Mouse (Mus musculus) cerebellum, adult 8-10 months (tissue): ENCODE data around the gene Ap2a2.
"Not testable (repeated sequence)": the region's sequence is repeated elsewhere in the genome, so short reads cannot be mapped to it uniquely, and the experiment has no call there.

Experiments
- DNase-seq: peaks from one replicate; pipeline ENCODE4 v3.0.0; 2022

Gene Ap2a2

DNA sequence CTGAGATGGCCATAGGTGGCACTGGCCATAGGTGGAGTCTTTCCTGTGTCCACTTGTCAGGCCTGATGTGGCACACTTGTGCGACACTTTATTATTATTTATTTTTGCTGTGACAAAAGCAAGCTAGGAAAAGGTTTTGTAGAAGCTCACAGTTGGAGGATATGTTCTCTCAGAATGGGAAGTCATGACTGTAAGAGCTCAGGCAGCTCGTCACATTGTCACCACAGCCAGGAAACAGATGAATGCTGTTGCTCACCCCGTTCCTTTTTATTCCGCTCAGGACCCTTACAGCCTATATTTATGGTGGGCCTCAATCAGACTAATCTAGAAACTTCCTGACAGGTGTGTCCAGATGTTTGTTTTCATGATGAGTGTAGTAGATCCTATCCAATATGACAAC, 1.5 kb upstream of the Ap2a2 start:
- DNase-seq, result no peak

DNA sequence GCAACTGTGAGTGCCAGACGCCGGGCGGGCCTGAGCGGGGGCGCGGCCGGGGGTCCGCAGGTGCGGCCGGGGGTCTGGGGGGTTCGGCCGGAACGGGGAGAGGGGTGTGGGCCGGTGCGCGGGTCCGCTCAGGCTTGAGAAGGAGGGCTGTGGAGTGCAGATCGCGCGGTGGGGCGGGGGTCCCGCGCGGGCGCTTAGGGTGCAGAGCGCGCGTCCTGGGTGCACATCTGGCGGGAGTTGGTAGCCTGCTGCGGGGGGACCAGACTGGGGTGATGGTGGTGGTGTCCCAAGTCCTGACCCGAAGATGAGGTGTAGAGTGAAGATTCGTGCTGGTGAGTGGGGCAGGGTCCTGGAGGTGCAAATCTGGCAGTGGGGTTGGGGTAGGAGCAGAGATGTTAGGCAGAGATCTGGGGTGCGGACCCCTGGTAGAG, 463 bp downstream of the Ap2a2 start:
- peak; percentile 47 for DNase-seq

DNA sequence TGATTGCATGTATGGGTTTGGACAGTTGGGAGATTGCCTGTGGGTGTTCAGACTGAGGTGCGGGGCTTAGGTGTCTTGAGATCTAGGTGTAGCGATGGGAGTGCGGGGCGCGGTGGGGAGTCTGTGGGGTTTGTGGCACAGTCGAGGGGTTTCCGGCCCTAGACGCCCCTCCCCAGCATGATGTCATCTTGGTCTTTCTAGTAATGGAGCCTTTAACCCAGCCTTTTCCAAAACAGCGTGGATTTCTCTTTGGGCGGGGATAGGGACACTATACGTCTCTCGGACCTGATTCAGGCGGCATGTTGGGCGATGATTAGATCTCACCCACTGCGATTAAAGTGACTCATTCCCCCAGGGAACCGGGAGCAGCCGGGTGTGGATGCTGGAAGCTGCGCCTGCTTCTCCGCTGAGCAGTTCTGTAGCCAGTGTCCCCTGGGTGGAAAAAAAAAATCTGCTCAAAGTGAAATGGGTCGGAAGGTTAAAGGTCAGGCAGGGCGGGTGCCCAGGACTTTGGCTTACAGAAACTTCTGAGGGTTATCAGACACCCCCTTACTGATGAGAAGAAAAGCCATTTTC, 967 bp downstream of the Ap2a2 start:
- DNase-seq, result peak; percentile 59

DNA sequence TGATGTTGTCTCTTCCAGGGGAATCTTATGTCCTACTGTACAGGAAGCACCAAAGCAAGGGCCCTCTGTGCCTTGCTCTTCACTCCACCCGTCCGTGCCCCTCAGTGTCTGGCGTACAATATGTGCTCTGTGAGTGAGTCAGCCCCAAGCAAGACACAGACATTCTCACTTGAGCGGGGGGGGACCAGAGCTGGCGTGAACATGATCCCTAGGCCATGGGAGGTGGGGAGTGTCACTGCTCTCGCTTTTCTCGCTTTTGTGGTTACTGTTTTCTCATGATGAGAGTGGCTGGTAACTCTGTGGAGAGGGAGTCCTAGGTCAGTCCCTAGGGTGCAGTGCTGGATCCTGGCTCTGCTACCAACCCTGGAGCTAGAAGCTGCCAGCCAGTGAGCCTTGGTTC, 2.6 kb downstream of the Ap2a2 start:
- no peak for DNase-seq

DNA sequence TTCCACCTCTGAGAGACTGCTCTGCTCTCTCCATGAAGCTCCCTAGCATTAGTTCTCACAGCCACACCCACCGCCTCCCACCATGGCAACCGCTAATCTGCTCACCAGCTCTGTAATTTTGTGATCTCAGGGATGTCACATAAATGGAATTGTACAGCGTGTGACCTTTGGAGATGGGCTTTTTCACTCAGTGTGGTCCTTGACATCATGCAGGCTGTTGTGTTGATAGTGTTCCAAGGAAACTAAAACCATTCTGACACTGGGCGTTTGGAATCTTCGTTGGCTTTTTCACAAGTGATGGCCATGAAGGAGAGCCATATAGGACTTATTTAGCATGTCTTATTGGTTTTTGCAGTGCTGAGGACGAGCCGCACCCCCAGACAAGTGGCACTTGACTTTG, 4.6 kb downstream of the Ap2a2 start:
- DNase-seq, result no peak

DNA sequence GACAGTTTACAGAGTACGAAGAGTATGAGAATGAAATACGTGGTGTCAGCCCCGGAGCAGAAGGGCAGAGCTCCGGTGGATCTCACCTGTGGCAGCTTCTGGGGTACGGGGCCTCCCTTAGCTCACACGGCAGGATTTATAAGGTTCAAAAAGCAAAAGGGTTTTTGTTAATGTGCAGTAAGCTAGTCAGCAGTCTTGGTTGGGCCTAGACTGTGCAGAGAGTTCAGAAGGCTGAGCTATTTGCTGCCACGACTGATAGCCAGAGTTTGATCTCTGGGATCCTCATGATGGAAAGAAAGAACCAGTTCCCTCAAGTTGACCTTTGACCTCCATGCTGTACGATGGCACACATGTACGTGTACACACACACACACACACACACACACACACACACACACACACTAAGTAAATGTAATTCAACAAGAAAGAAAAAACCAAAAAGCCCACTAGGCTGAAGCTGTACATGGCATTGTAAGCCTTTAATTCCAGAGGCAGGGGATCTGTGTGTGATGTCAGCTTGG, 7.4 kb downstream of the Ap2a2 start:
- no peak for DNase-seq

DNA sequence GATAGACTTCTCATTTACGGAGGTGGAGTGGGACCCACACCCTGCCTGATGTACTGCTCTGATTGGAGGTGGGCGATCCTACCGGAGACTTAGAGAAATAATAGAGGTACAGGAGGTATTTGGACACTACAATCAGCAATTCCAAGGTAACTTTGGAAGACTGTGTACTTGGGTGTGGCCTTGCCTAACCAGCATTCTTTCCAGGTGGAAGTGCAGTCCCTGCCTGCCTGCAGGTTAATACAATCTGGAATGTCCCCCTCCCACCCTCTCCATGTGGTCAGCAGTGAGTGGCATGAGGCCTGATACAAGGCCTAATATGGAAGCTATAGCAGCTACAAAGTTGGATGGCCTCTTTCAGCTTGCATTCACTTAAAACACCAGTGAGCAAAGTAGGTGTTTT, 7.9 kb downstream of the Ap2a2 start:
- no peak for DNase-seq

DNA sequence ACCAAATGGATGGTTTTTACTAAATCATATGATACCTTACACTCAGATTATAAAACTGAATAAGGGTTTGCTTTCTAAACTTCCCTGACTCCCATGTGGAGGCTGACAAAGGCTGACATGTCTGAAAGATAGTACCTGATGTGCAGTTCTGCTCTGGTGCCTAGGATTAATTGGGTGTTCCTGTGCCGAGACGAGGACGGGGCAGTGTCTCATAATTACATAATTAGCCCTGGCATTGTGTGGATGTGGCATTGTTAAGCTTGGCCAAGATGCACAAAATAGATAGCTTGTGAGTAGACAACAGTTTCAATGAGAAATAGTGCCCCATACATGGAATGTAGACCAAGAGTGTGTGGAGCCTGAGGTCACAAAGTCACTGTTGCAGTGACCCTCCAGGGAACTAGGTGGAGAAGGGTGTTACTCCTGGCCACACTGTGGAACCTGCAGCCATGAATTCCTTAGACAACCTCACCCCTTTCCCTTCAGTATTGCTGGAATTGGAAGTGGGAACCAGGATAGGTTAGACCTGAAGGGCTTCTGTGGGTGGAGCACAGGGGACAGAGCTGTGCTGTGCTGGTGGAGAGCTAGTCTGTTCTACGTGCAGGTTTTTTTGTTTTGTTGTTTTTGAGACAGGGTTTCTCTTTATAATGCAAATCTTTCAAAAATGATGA, 8.8 kb downstream of the Ap2a2 start:
- no peak for DNase-seq

DNA sequence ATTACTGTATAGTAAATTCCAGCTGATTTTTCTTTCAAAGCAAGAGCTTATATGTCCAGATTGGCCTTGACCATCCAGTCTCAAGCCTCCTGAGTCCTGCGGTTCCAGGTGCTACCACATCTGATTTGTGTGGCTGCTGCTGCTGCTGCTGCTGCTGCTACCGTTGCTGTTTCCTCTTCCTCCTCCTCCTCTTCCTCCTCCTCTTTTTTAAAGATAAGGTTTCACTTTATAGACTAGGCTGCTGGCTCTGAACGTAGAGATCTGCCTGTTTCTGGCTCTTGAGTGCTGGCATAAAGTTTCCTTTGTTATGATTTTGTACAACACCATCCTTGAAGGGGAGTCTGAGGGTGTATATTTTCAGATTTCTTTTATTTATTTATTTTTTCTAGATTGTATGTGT, 12.1 kb downstream of the Ap2a2 start:
- DNase-seq, result no peak

DNA sequence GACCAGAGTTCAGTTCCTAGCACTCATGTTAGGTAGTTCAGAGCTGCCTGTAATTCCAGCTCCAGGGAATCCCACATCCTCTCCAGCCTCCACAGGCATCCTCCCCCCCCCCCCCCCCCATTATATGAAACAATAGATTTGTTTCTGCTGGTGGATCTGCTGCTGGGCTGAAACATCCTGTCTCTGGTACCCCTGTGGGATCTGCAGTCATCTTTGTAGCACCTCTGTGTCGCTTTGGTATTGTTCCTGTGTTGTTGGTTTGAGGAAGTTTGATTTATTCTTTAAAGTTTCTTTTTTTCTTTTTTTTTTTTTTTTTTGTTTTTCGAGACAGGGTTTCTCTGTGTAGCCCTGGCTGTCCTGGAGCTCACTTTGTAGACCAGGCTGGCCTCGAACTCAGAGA, 13.5 kb downstream of the Ap2a2 start:
- DNase-seq, result no peak

DNA sequence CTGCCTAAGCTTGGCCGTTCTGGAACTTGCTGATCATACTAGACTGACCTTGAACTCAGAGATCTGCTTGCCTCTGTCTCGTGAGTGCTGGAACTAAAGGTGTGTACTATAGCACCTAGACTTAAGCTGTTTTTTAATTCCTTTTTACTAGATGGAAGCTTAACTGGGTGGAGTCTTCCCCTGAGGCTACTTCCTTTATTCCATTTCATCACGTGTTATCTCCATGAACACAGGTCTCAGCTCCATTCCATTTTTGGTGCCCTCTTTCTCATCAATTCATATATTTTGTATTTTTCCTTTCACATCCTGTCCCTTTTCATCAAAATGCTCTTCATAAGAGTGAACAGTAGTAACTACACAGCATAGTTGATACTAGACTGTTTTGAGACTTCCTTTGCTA, 15.8 kb downstream of the Ap2a2 start:
- DNase-seq, result no peak

DNA sequence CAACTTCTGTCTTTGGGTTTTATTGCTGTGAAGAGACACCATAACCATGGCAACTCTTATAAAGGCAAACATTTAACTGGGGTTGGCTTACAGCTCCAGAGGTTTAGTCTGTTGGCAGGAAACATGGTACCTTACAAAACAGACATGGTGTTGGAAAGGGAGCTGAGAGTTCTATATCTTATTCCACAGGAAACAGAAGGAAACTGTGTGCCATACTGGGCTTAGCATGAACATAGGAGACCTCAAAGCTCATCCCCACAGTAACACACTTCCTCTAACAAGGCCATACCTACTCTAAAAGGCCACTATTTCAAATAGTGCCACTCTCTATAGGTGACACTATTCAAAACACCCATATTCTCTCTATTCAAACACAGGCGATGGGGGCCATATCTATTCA, 16.5 kb downstream of the Ap2a2 start:
- no peak for DNase-seq

DNA sequence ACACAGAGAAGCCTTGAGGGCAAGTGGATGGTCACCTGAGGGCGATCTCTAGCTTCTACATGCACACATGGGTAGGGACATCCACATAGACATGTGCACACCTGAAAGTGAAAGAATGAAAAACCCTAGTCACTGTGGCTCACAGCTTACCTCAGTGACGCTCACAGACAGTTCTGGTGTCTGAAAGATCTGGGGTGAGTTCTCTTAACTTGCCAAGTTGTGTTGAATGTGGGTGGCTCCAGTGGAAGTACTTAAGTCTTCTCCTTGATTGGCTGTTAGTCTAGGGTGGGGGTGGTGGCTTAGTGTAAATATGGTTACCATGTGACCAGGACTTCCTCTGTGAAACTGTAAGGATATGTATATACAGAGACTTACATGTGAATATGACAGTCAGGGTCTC, 17.0 kb downstream of the Ap2a2 start:
- DNase-seq, result no peak

DNA sequence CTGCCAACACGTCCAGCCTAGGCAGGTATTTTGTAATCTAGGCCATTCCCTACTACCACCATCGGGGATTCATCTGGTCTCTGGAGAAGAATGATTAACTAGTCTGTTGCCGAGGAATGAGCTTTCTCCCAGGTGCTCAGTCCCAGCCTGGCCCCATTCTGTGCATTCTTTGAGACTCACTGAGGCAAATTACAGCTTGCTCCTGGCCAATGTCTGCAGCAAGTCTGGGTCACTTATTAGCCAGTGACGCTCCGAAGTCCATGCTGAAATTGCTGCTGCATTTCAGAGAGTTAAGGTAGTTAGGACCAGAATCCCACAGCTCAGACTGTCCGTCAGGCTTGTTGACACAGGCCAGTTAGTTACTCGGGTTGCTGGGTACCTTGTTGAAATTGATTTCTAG, 19.4 kb downstream of the Ap2a2 start:
- no peak for DNase-seq

DNA sequence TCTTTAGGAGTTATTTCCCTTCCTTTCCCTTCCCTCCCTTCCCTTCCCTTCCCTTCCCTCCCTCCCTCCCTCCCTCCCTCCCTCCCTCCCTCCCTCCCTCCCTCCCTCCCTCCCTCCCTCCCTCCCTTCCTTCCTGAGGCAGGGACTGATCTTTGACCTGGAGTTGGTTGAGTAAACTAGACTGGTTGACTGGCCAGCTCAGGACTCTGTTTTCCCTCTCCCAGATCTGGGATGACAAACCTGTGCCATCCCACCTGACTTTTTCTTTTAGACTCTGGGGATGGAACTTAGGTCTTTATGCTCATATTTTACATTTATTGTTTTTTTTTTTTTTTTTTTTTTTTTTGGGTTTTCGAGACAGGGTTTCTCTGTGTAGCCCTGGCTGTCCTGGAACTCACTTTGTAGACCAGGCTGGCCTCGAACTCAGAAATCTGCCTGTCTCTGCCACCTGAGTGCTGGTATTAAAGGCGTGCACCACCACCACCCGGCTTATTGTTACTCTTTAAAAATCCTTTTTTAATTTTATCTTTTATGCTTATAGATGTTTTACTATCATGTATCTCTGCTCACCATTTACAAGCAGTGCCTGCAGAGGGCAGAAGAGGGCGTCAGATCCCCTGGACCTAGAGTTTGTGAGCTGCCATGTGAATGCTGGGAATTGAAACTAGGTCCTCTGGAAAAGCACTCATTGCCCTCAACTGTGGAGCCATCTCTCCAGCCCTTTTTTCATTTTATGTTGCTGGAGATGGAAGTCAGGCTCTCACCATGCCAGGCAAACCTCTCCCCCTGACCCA, 22.3 kb downstream of the Ap2a2 start:
- DNase-seq, result no peak

DNA sequence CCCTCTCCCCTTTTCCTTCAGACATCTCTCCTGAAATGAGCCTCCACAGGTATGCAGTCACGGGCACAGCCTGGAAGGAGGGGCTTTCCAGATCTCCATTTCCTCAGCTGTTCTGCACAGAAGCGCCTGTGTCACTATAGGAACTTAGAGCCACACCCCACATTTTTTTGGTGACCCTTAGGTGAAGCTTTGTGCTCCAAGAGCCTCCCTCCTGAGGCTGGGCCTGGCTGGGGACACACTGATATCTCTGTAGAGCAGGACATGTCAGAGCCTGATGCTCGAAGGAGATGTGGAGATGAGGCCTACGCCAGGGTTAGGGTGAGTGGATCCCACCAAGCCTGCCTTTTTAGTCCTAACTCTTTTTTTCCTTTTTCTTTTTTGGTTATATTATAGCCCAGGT, 23.3 kb downstream of the Ap2a2 start:
- DNase-seq, result no peak

DNA sequence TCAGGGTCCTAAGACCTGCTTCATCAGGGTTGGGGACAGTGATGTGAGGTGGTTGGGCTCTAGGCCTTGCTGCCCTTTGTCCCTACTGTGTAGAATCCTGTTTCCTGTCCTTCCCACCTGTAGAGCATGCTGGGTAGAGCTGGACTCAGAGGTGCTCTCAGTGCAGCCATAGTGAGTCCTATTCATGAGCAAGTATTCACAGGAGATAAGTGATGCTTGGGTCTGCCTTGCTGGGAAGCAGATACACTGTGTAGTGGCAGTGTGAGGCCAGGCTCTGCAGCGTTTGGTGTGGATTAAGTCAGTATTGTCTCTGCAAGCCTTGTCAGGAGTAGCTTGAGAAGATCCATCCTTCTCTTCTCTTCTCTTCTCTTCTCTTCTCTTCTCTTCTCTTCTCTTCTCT, 23.9 kb downstream of the Ap2a2 start:
- DNase-seq, result no peak

DNA sequence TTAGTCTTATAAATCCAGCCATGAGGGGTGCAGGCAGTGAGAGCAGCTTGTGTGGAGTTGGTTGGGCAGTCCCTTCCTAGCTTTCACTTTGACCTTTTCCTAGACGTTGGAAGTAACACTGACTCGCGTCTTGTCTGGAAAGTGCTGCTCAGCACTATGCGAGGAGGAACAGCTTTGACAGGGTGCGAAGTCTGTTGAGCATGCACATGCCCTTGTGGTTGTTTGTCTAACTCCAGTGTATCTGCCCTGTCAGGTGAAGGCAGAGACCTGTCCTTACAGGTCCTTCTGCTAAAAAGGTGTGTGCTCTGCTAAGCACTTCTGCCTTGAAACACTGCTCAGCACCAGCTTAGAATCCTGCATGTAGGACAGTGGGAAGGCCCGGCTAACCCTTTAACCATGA, 26.9 kb downstream of the Ap2a2 start:
- DNase-seq, result no peak

DNA sequence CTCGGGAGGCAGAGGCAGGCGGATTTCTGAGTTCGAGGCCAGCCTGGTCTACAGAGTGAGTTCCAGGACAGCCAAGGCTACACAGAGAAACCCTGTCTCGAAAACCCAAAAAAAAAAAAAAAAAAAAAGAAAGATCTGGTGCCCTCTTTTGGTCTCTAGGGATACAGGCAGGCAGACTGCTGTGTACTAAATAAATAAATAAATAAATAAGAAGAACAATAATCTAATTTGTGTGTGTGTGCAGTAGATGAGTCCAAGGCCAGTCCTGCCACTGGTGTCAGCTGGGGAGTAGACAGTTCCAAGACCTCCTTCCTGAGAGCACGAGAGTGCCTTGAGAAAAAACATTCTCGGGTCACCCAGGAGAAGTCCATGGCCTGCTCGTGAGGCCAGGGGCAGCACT, 28.3 kb downstream of the Ap2a2 start:
- not testable (repeated sequence) for DNase-seq

DNA sequence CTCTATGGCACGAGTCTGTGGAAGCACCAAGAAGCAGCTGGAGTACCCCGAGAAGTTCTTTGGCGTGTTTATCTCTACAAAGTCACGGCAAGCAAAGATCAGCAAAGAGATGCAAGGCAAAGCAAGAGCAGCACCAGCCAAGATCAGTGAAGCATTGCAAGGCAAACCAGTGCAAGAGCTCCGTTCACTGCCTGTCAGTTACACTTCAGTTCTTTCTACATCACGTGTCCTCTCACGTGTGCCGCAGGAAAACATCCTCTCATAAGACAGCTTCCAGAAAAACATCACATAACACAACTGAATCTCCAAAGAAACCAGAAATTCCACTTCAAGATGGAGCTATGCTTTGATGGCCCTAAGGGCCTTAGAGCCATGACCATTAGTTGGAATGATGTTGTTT, 29.0 kb downstream of the Ap2a2 start:
- DNase-seq, result no peak

DNA sequence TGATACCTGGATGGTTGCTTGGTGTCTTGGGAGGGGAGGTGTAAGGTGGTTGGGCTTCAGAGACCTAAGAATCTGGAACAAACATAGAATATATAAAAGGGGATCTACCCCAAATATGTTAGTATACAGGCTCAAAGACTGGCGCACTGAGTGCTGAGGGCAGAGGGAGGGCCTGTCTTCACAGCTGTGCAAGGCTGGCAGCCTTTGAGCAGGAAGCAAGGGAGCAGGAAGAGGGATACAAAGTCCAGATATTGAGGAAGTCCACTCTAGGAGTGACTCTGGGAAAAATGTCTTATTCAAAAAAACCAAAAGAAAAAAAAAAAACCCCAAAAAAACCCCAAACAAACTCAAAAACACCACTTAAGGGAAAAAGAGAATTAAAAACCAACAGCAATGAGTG, 30.1 kb downstream of the Ap2a2 start:
- no peak for DNase-seq

DNA sequence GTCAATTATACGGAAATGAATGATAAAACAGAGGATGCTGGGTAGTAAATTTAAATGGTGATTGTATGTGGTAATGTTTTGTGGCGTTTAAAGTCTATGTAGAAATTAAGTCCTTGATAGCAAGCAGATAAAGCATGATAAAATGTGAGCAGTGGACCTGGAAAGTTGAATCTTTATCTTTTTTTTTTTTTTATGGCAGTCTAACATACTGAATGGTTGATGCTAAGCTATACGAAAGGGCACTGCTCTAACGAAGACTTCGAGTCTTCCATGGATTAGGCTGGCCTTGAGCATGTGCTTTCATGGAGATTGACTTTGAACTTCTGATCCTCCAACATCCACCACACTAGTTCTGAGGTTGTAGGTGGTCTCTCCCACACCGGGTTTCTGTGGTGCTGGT, 31.1 kb downstream of the Ap2a2 start:
- DNase-seq, result no peak

DNA sequence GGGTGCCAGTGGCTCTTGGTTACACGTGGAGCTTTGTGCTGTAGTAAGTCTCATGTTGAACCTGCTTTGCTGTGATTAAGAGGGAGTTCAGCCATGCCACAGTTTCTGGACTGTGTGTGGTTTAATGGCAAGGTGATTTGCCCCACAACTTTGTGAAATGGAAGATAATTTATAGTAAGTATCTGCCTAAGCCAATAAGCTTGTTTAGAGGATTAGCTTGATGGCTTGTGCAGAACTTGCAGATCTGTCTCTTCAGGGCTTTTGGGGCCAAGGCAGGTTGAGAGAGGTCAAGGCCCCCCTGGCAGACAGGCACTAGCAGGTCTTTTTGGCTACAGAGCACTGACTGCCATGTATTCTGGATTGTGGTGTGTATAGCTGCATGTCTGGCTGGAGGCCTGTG, 35.0 kb downstream of the Ap2a2 start:
- no peak for DNase-seq

DNA sequence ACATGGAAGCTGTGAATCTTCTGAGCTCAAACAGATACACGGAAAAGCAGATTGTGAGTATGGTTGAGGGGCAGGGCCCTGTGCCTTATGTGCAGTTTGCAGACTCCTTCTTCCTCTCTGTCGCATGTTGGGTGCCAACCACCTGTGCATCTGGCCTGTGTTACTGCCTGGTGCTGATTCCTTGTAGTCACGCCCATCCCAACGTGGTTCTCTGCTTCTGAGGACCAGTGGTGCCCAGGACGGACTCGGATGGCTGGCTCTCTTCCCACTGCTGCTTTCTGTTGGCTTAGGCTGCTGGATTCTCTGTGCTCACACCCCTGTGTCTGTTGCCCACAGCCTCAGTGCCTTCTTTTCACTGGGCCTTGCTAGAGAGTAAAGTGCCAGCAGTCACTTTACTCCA, 35.6 kb downstream of the Ap2a2 start:
- no peak for DNase-seq
